Mouse (Mus musculus) thymus, adult 2 months (tissue): ENCODE data around the gene Tescl. TPM values are rescaled to one million over a fixed set of nuclear protein-coding genes. Genes with fewer than 3 reads are reported as not detected.
A peak's percentile ranks its signal among the peaks of the same experiment; 100 is the strongest.

Source experiments
- DNase-seq: peaks from one replicate; pipeline ENCODE4 v3.0.0; 2021
- H3K27ac ChIP-seq: fragments of 200-500 bp; 2 replicates; pipeline ENCODE4 v1.5.1; 2012; ENCODE audit warnings: low read length, control low read depth; ENCODE audit not compliant: control insufficient read depth, insufficient read depth
- H3K27me3 ChIP-seq: fragments of 200-500 bp; 2 replicates; pipeline ENCODE4 v1.6.1; 2012; ENCODE audit warnings: mild to moderate bottlenecking, low read length, moderate library complexity, mixed read lengths; ENCODE audit not compliant: control insufficient read depth, insufficient read depth
- H3K36me3 ChIP-seq: fragments of 200-500 bp; 2 replicates; pipeline ENCODE4 v1.6.1; 2012; ENCODE audit warnings: mild to moderate bottlenecking, low read length, moderate library complexity; ENCODE audit not compliant: control insufficient read depth, insufficient read depth
- H3K4me1 ChIP-seq: fragments of 200-500 bp; replicated peaks from 2 replicates; pipeline ENCODE4 v1.6.1; 2012; ENCODE audit warnings: low read length; ENCODE audit not compliant: control insufficient read depth, insufficient read depth
- H3K4me3 ChIP-seq: fragments of 200-500 bp; 2 replicates; pipeline ENCODE4 v1.5.1; 2012; ENCODE audit warnings: mild to moderate bottlenecking, low read length, control low read depth, moderate library complexity; ENCODE audit not compliant: control insufficient read depth, insufficient read depth
- CTCF ChIP-seq: fragments of 200-500 bp; IDR thresholded peaks from 2 replicates; pipeline ENCODE4 v1.5.1; 2012; ENCODE audit warnings: mild to moderate bottlenecking, control low read depth, low read length, moderate library complexity, borderline replicate concordance; ENCODE audit not compliant: control insufficient read depth, poor library complexity, insufficient read depth; ENCODE audit errors: extremely low read depth
- POLR2A ChIP-seq: fragments of 200-500 bp; IDR thresholded peaks from 2 replicates; pipeline ENCODE4 v1.6.1; 2012; ENCODE audit warnings: mild to moderate bottlenecking, low read length, control low read depth, moderate library complexity; ENCODE audit not compliant: control insufficient read depth, poor library complexity, insufficient read depth; ENCODE audit errors: extremely low read depth
- WGBS: fragments of 180-500 bp; shearing (Covaris S2); methylation state at CpG from one replicate; pipeline ENCODE4 v1.1.7; 2018; 5-methylcytosine and 5-hydroxymethylcytosine counted together
- polyA plus RNA-seq: library from polyadenylated mRNA; depleted of rRNA; stranded (reverse); fragments of >200 nt; gene quantifications from 2 replicates; pipeline ENCODE4 v1.2.3, GENCODE M21; 2012

Gene Tescl
- polyA plus RNA-seq, 1 experiment: 0.12 TPM

GRCm38 (mm10) chr7:24364827-24365226 is 31.1 kb upstream of the Tescl start:
- 21% methylated on average over 10 of the region's 10 CpGs for WGBS
- no peak for TF ChIP-seq POLR2A
- TF ChIP-seq CTCF: peak; percentile 93
- Histone ChIP-seq H3K4me1 (peaks cover 34% of the 10 kb centered on the region), H3K4me3 (no peak overlapping the region), H3K27ac (no peak overlapping the region), H3K36me3 (no peaks in the 10 kb centered on the region), H3K27me3 (no peaks in the 10 kb centered on the region)
- DNase-seq: peak; percentile 92

DNA sequence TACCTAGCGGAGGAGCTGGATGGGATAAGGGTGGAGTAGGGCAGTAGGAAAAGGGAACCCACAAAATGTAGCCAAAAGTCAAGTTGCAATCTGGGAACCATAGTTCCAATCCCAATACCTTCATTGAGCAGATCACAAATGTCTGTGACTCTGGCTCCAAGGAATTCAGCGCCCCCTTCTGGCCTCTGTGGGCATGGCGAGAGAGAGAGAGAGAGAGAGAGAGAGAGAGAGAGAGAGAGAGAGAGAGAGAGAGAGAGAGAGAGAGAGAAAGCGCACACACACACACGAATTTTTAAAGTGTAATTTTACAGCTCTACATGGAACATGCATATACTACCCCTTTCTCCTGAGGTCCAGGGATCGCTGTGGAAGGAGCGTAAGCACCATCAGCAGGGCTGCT is 29.5 kb upstream of the Tescl start:
- Histone ChIP-seq H3K27me3 (no peaks in the 10 kb centered on the region), H3K36me3 (no peaks in the 10 kb centered on the region), H3K27ac (no peak overlapping the region), H3K4me1 (peaks cover 23% of the 10 kb centered on the region), H3K4me3 (no peak overlapping the region)
- TF ChIP-seq CTCF (no peak), POLR2A (no peak)
- WGBS: 21% methylated on average over 7 of the region's 7 CpGs
- DNase-seq: peak; percentile 68

DNA sequence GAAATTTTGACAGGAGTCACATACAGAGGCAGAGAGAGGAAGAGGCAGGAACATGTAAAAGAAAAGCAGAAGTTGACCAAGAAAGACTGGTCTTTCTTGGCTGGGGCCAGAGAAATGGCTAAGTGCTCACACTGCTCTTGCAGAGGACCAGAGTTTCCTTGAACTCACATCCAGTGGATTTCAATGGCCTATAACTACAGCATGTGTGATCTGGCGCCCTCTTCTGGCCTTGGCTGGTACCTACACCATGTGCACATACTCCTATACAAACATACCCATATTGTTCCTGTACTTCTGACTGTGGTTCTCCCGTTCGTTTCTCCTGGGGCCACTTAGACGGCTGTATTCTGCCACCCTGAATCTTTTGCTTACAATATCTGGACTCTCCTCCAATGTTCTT is 27.3 kb upstream of the Tescl start:
- WGBS: 69% methylated on average over 4 of the region's 4 CpGs
- Histone ChIP-seq H3K27ac (no peak overlapping the region), H3K4me3 (no peak overlapping the region), H3K27me3 (no peaks in the 10 kb centered on the region), H3K4me1 (peaks cover 10% of the 10 kb centered on the region), H3K36me3 (no peaks in the 10 kb centered on the region)
- DNase-seq: no peak
- TF ChIP-seq POLR2A: no peak
- no peak for TF ChIP-seq CTCF

GRCm38 (mm10) chr7:24359269-24359668 is 25.5 kb upstream of the Tescl start:
- no peak for TF ChIP-seq CTCF
- no peak for TF ChIP-seq POLR2A
- no peaks in the 10 kb centered on the region; the same call in 1 of the 2 replicates for H3K4me1 ChIP-seq
- H3K4me3 ChIP-seq: no peak overlapping the region
- no peaks in the 10 kb centered on the region for H3K36me3 ChIP-seq
- H3K27ac ChIP-seq: no peak overlapping the region
- peak; percentile 18 for DNase-seq
- WGBS: 32% methylated on average over 9 of the region's 9 CpGs
- no peaks in the 10 kb centered on the region for H3K27me3 ChIP-seq

GRCm38 (mm10) chr7:24357899-24358298 is 24.2 kb upstream of the Tescl start:
- Histone ChIP-seq H3K36me3 (no peaks in the 10 kb centered on the region), H3K4me1 (no peaks in the 10 kb centered on the region; the same call in 1 of the 2 replicates), H3K27ac (no peak overlapping the region), H3K27me3 (no peaks in the 10 kb centered on the region), H3K4me3 (no peak overlapping the region)
- TF ChIP-seq POLR2A: no peak
- TF ChIP-seq CTCF: peak; percentile 63; the same call in 1 of the 2 replicates
- WGBS: 50% methylated on average over 4 of the region's 4 CpGs
- peak; percentile 46 for DNase-seq

GRCm38 (mm10) chr7:24356081-24356480 is 22.3 kb upstream of the Tescl start:
- Histone ChIP-seq H3K27ac (no peak overlapping the region), H3K4me3 (no peak overlapping the region), H3K4me1 (no peaks in the 10 kb centered on the region), H3K27me3 (no peaks in the 10 kb centered on the region), H3K36me3 (no peaks in the 10 kb centered on the region)
- no peak for DNase-seq
- WGBS: 88% methylated on average over 10 of the region's 10 CpGs
- no peak for TF ChIP-seq CTCF

- TF ChIP-seq POLR2A: no peak
- TF ChIP-seq CTCF: no peak
- no peak for DNase-seq
- 72% methylated on average over 6 of the region's 6 CpGs for WGBS
These were observed 21.9 kb upstream of the Tescl start for GRCm38 (mm10) chr7:24355646-24356045.

More at GRCm38 (mm10) chr7:24355646-24356045, 21.9 kb upstream of the Tescl start:
- H3K27ac ChIP-seq: no peak overlapping the region
- no peaks in the 10 kb centered on the region for H3K36me3 ChIP-seq
- H3K4me1 ChIP-seq: no peaks in the 10 kb centered on the region
- H3K27me3 ChIP-seq: no peaks in the 10 kb centered on the region
- no peak overlapping the region for H3K4me3 ChIP-seq
